Mouse (Mus musculus): Measurements from ENCODE around the gene Memo1. TPM values are rescaled to one million over a fixed set of nuclear protein-coding genes. Genes with fewer than 3 reads are reported as not detected.

Gene Memo1
- polyA plus RNA-seq, 1 experiment from 2014 or later = 85.3 TPM

DNA sequence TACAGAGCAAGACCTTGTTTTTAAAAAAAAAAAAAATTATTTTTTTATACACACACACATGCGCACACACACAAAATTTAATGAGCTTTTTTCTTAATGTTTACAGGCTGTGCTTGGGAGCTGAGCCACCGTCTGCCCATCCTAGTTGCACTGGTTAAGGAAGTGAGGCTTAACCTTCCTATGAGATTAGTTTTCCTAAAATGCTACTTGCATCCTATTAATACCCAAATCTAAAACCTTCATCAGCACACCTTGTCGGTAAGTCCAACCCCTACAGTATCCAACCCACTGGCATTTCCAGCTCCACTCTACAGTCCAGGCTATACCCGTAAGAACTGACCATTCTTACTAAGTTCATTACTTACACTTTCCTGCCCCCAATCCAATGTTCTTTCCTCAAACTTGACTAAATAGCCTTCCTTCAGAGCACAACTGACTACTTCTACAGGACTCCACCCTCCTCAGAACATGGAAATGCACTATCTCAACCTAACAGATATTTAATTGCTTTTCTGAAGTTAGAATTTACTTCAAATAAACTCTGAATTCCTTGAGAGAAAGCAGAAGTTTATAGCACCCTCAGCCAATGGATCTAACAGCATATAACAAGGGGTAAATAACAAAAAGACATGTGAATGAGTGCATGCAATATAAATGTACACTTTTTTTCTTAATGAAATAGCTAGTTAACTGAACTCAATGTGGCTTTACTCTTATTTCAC is 3.5 kb downstream of the Memo1 start:
- Histone ChIP-seq H3K27me3 (no peaks in the 10 kb centered on the region), H3K27ac (no peak overlapping the region), H3K4me3 (no peak overlapping the region), H3K9ac (no peak overlapping the region), H3K4me1 (peaks cover 14% of the 10 kb centered on the region), H3K36me3 (peaks cover 5% of the 10 kb centered on the region; the same call in 1 of the 2 replicates), H3K4me2 (no peak overlapping the region), H3K9me3 (no peaks in the 10 kb centered on the region)
- WGBS = 66% methylated on average over 4 of the region's 4 CpGs
- no peak for ATAC-seq (ENCODE audit: insufficient number of reproducible peaks, low FRiP score, low TSS enrichment, low read depth)

DNA sequence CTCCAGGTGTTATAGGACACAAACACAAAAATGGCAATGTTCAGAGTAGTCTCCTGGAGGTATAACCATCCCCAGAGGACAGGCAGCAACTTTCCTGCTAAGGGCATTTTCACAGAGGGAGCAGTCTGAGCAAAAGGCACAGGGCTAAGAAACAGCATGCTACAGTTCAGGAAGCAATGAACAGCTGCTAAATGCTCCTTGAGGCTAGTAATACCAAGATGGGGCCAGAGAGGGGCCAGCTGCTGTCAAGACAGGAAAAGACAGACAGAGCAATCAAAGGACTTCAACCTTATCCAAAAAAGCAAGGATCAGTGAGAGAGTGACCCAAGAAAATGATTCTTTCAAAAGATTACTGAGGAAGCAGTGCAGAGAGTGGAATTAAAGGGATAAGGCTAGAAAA is 4.5 kb downstream of the Memo1 start:
- no peak for ATAC-seq (ENCODE audit: insufficient number of reproducible peaks, low FRiP score, low TSS enrichment, low read depth)
- Histone ChIP-seq H3K9me3 (no peaks in the 10 kb centered on the region), H3K4me2 (no peak overlapping the region), H3K9ac (no peak overlapping the region), H3K27me3 (no peaks in the 10 kb centered on the region), H3K4me3 (no peak overlapping the region), H3K27ac (no peak overlapping the region), H3K36me3 (peaks cover 5% of the 10 kb centered on the region; the same call in 1 of the 2 replicates), H3K4me1 (peaks cover 14% of the 10 kb centered on the region)

DNA sequence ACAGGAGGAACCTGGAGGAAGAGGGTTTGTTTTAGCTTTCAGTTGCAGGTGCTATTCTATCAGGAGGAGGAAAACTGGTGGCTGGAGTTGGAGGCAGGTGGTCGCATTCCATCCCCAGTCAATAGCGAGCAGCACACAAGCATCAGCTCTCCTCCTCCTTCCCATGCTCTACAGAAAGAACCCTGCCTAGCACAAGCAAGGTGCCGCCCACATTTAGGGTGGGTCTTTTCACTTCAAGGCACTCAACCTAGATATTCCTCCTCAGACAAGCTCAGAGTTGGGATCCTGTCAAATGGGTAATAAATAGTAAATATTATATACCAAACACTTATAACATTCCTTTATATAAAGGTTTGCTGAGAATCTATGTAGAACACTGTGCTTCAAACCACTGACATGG is 5.1 kb downstream of the Memo1 start:
- Histone ChIP-seq H3K9ac (no peak overlapping the region), H3K4me1 (peaks cover 14% of the 10 kb centered on the region), H3K36me3 (peaks cover 5% of the 10 kb centered on the region; the same call in 1 of the 2 replicates), H3K4me2 (no peak overlapping the region), H3K27ac (no peak overlapping the region), H3K27me3 (no peaks in the 10 kb centered on the region), H3K4me3 (no peak overlapping the region), H3K9me3 (no peaks in the 10 kb centered on the region)
- ATAC-seq (ENCODE audit: insufficient number of reproducible peaks, low FRiP score, low TSS enrichment, low read depth) = no peak
- 74% methylated on average over 3 of the region's 3 CpGs for WGBS

DNA sequence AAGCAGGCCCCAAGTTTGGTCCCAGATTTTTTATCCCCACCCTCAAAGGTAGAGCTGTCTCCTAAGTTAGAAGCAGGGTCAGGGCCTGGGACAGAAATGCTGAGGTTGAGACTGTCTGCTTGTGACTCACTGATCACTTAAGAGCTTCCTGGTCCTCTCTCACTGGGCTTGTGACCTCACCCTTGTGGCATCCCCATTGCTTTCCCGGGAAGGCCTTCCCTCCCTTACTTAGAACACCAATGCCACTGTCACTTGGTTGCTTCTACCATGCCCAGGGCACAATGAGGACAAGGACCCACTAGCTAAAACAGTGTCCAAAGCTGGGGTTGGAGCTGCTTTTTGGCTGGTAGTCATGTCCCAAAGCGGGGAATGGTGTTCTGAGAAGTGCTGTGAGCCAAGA is 6.7 kb downstream of the Memo1 start:
- H3K27me3 ChIP-seq = no peaks in the 10 kb centered on the region
- H3K9me3 ChIP-seq = no peaks in the 10 kb centered on the region
- H3K4me3 ChIP-seq = no peak overlapping the region
- no peak overlapping the region for H3K4me2 ChIP-seq
- no peak overlapping the region for H3K27ac ChIP-seq
- H3K36me3 ChIP-seq = peaks cover 5% of the 10 kb centered on the region; the same call in 1 of the 2 replicates
- no peak overlapping the region for H3K9ac ChIP-seq
- 89% methylated on average over 2 of the region's 2 CpGs for WGBS
- no peak for ATAC-seq (ENCODE audit: insufficient number of reproducible peaks, low FRiP score, low TSS enrichment, low read depth)
- peaks cover 14% of the 10 kb centered on the region for H3K4me1 ChIP-seq

DNA sequence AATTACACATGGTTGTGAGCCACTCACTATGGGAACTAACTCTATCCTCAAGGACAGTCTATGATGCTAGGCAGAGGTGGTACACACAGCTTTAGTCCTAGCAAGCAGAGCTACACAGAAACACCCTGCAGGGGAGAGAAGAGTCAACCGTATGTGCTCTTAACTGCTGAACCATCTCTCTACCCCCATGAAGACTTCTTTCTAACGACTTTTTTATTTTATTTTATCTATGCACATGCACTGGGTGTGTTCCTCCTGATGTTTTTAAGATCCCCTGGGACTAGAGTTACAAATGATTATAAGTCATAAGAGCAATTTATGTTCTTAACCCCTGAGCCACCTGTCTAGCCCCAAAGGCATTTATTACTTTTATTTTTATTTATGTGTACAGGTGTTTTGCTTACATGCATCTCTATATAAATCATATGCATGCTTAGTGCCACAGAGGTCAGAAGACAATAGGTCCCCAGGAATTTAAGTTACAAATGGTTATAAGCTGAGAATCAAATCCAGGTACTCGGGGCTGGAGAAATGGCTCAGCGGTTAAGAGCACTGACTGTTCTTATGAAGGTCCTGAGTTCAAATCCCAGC is 9.1 kb downstream of the Memo1 start:
- Histone ChIP-seq H3K36me3 (peaks cover 5% of the 10 kb centered on the region; the same call in 1 of the 2 replicates), H3K4me3 (no peak overlapping the region), H3K27ac (0 out of 2 replicates have a peak overlapping the region, but pooled peaks have one; percentile 33), H3K27me3 (no peaks in the 10 kb centered on the region), H3K4me1 (peaks cover 4% of the 10 kb centered on the region), H3K9me3 (no peaks in the 10 kb centered on the region), H3K4me2 (no peak overlapping the region), H3K9ac (no peak overlapping the region)
- 66% methylated on average over 4 of the region's 4 CpGs for WGBS
- ATAC-seq (ENCODE audit: insufficient number of reproducible peaks, low FRiP score, low TSS enrichment, low read depth) = no peak

DNA sequence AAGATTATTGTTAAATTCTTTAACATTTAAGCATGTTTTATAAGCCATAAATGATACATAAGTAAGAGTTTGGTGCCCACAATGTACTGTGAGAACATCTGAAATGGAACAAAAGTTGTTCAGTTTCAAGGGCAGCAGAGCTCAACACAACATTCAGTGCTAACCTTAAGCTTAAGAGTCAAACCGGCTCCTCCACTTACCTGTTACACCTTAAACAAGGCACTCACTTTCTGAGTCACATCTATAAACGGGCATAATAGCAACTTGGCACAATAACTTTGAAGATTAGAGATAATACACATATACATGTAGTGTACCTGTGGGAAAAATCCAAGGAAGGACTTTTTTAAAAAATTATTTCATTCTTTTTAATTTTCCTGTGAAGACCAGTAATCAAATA is 9.6 kb downstream of the Memo1 start:
- WGBS = 74% methylated on average over 2 of the region's 2 CpGs
- H3K27ac ChIP-seq = 0 out of 2 replicates have a peak overlapping the region, but pooled peaks have one; percentile 33
- no peak for ATAC-seq (ENCODE audit: insufficient number of reproducible peaks, low FRiP score, low TSS enrichment, low read depth)
- no peak overlapping the region for H3K4me2 ChIP-seq
- H3K36me3 ChIP-seq = peaks cover 5% of the 10 kb centered on the region; the same call in 1 of the 2 replicates
- H3K4me3 ChIP-seq = no peak overlapping the region
- H3K9me3 ChIP-seq = no peaks in the 10 kb centered on the region
- H3K27me3 ChIP-seq = no peaks in the 10 kb centered on the region
- peaks cover under 1% of the 10 kb centered on the region for H3K4me1 ChIP-seq
- no peak overlapping the region for H3K9ac ChIP-seq

DNA sequence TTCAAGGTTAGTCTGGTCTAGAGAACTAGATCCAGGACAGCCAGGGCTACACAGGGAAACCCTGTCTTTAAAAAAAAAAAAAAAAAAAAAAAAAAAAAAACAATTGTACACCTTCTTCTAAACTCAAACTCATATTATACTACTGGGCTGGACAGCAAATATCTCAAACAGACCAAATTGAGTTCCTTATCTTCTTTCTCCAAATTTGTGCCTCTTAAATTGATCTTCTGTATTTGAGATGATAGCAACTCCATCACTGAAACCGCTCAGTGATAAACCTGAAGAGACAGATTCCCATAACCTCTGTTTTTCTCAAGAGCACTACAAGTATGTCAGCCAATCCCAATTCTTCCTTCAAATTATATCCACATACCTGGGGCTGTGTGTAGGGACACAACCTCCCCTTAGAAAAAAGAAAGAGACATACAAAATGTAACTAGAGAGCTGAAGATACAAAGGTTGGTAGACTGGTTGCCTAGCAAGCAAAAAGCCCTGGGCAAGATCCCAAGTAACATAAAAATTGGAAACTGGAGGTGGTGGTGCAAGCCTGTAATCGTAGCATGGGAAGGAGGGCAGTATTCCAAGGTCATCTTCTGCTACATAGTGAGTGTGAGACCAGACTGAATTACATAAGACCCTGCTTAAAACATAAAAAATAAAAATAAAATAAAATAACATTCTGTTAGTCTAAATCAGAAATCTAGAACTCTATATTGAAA is 10.8 kb downstream of the Memo1 start:
- no peak overlapping the region for H3K27ac ChIP-seq
- H3K36me3 ChIP-seq = peaks cover 5% of the 10 kb centered on the region; the same call in 1 of the 2 replicates
- no peak for ATAC-seq (ENCODE audit: insufficient number of reproducible peaks, low FRiP score, low TSS enrichment, low read depth)
- no peak overlapping the region for H3K4me2 ChIP-seq
- WGBS = 63% methylated on average over 2 of the region's 2 CpGs
- H3K4me3 ChIP-seq = no peak overlapping the region
- no peaks in the 10 kb centered on the region for H3K9me3 ChIP-seq
- H3K9ac ChIP-seq = no peak overlapping the region
- no peaks in the 10 kb centered on the region for H3K27me3 ChIP-seq
- no peaks in the 10 kb centered on the region for H3K4me1 ChIP-seq

DNA sequence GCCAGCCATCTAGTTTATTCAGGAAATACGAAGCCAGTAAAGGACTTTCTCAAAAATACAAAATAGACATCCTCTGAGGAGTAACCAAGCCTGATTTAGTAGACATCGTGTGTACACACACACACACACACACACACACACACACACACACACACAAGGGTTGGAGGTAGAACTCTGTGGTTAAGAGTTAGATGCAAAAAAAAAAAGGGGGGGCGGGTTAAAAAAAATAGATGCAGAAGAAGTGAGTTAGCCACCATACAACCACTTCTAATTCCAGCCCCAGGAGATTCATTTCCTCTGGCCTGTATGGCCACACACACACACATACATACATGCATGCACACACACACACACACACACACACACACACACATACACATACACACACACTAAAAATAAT is 13.3 kb downstream of the Memo1 start:
- Histone ChIP-seq H3K9me3 (no peaks in the 10 kb centered on the region), H3K27me3 (no peaks in the 10 kb centered on the region), H3K4me1 (peaks cover 3% of the 10 kb centered on the region), H3K4me2 (no peak overlapping the region), H3K9ac (no peak overlapping the region), H3K27ac (no peak overlapping the region), H3K4me3 (no peak overlapping the region), H3K36me3 (no peaks in the 10 kb centered on the region)
- ATAC-seq (ENCODE audit: insufficient number of reproducible peaks, low FRiP score, low TSS enrichment, low read depth) = no peak
- WGBS = 86% methylated on average over 2 of the region's 3 CpGs

DNA sequence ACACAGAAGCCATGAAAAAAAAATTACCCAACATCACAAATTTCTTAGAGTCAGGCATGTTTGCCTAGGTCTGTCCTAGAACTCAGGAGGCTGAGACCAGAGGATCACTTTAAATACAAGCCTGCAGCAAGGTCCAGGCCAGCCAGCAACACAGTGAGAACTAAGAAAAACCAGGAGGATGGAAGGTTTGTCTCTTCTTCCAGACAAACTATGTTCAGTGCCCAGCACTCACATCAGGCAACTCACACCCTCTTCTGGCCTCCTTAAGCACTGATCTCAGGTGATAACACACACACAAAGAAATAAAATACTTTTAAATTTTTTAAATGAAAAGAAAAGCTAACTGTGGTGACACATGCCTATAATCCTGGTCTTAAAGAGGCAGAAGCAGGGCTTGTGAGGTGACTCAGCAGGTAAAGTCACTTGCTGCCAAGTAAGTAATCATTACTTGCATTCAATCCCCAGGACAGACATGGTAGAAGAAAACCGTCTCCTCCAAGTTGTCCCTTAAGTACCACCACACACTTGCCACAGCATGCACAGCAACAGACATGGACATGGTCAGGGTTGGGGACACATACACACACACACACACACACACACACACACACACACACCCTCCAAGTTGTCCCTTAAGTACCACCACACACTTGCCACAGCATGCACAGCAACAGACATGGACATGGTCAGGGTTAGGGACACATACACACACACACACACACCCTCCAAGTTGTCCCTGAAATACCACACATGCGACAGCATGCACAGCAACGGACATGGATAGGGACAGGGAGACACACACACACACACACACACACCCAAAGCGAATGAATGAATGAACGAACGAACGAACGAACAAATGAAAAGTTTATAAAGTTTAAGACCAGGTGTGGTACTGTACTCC is 16.1 kb downstream of the Memo1 start:
- H3K4me3 ChIP-seq = no peak overlapping the region
- 90% methylated on average over 8 of the region's 8 CpGs for WGBS
- H3K4me2 ChIP-seq = no peak overlapping the region
- H3K4me1 ChIP-seq = peaks cover 3% of the 10 kb centered on the region
- H3K9me3 ChIP-seq = no peaks in the 10 kb centered on the region
- H3K27me3 ChIP-seq = no peaks in the 10 kb centered on the region
- no peak overlapping the region for H3K9ac ChIP-seq
- H3K36me3 ChIP-seq = no peaks in the 10 kb centered on the region
- ATAC-seq (ENCODE audit: insufficient number of reproducible peaks, low FRiP score, low TSS enrichment, low read depth) = no peak
- H3K27ac ChIP-seq = no peak overlapping the region

DNA sequence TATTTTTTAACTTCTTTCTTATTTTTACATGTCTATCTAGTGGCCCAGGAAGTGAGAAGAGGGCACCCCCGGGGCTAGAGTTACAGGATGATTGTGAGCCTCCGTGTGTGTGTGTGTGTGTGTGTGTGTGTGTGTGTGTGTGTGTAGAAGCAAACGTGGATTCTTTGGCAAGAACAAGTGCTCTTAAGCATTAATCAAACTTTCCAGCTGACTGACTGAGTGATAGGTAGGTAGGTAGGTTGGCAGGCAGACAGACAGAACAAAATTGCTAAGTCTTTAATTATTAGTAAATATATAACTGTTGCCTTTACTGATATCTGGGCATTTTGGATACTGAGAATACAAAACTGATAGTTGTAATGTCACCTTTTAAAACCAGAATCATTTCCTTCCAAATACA is 20.9 kb downstream of the Memo1 start:
- Histone ChIP-seq H3K9me3 (no peaks in the 10 kb centered on the region), H3K9ac (no peak overlapping the region), H3K27ac (no peak overlapping the region), H3K4me3 (no peak overlapping the region), H3K4me1 (peaks cover 8% of the 10 kb centered on the region), H3K4me2 (no peak overlapping the region), H3K27me3 (no peaks in the 10 kb centered on the region), H3K36me3 (no peaks in the 10 kb centered on the region)
- WGBS = 82% methylated on average over 3 of the region's 3 CpGs
- no peak for ATAC-seq (ENCODE audit: insufficient number of reproducible peaks, low FRiP score, low TSS enrichment, low read depth)

DNA sequence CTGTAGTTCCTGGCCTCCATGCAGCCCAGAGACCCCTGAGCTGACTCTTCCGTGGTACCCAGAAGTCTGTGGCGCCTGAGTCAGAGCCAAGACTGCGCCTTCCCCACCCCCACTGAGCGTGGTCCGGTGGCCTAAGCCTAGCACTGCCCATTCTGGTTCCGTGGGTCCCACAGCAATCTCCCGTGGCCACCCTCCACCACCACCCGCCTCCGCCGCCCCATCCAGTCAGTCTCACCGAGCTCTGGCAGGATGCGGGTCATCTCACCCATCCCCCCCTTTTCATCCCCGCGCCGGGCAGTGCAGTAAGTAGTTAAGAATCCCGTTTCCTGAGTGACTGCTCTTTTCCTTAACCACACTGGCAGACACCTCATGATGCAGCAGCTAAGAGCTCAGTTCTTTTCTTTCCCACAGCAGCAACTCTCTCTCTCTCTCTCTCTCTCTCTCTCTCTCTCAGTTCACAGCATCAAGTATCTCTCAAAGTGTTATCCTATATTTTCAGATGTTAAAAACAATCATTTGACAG is 22.6 kb downstream of the Memo1 start:
- Histone ChIP-seq H3K36me3 (no peaks in the 10 kb centered on the region), H3K4me3 (no peak overlapping the region), H3K27me3 (no peaks in the 10 kb centered on the region), H3K4me2 (no peak overlapping the region), H3K4me1 (0 out of 2 replicates have a peak, but pooled peaks cover 5% of the 10 kb centered on the region), H3K9ac (no peak overlapping the region), H3K9me3 (no peaks in the 10 kb centered on the region), H3K27ac (no peak overlapping the region)
- WGBS = 68% methylated on average over 16 of the region's 16 CpGs
- ATAC-seq (ENCODE audit: insufficient number of reproducible peaks, low FRiP score, low TSS enrichment, low read depth) = 0 out of 2 replicates have a peak, but pooled peaks have one; percentile 30

All from limb, embryonic 15.5 days (tissue).